Mouse (Mus musculus) erythroblast, adult 5-6 weeks (primary cell): ENCODE measurements around the gene Dock2. TPM values are rescaled to one million over a fixed set of nuclear protein-coding genes. Genes with fewer than 3 reads are reported as not detected.

Experiments
- ATAC-seq: replicated peaks from 2 replicates; pipeline ENCODE4 v1.8.0; 2016; ENCODE audit warnings: moderate number of reproducible peaks, mild to moderate bottlenecking, moderate TSS enrichment, inconsistent platforms; ENCODE audit not compliant: poor library complexity, low FRiP score, severe bottlenecking
- total RNA-seq, 2 experiments: library from RNA; stranded (forward) in 1 of 2; stranded (reverse) in 1 of 2; fragments of 150-400 nt in 1 of 2; fragments of 200-764, 138-1000 nt in 1 of 2; gene quantifications; 2 replicates each; pipeline versions ENCODE4 v1.2.3 to v1.2.4; 2015 to 2017; ENCODE audit warnings: low replicate concordance in 2 of 2

Gene Dock2
- total RNA-seq, 2 experiments from 2014 or later, result 32.6 to 35.9 TPM

GRCm38 (mm10) chr11:34383501-34383900, 400.2 kb downstream of the Dock2 start:
- no peak for ATAC-seq

- no peak for ATAC-seq
These were observed 406.0 kb downstream of the Dock2 start for GRCm38 (mm10) chr11:34377649-34378048.

- ATAC-seq, result no peak
These were observed 408.1 kb downstream of the Dock2 start for GRCm38 (mm10) chr11:34375557-34375956.

- ATAC-seq, result no peak
These were observed 411.5 kb downstream of the Dock2 start for GRCm38 (mm10) chr11:34372224-34372623.

GRCm38 (mm10) chr11:34356109-34356508, 427.6 kb downstream of the Dock2 start:
- no peak for ATAC-seq

GRCm38 (mm10) chr11:34355406-34355805, 428.3 kb downstream of the Dock2 start:
- ATAC-seq, result no peak

GRCm38 (mm10) chr11:34349453-34350056, 434.1 kb downstream of the Dock2 start:
- ATAC-seq, result no peak

- ATAC-seq, result no peak
These were observed 435.3 kb downstream of the Dock2 start for GRCm38 (mm10) chr11:34348287-34348918.

GRCm38 (mm10) chr11:34344310-34344709, 439.4 kb downstream of the Dock2 start:
- no peak for ATAC-seq

GRCm38 (mm10) chr11:34343742-34344307, 439.9 kb downstream of the Dock2 start:
- no peak for ATAC-seq

GRCm38 (mm10) chr11:34339693-34340092, 444.0 kb downstream of the Dock2 start:
- ATAC-seq, result no peak

- no peak for ATAC-seq
These were observed 445.8 kb downstream of the Dock2 start for GRCm38 (mm10) chr11:34337907-34338306.

- ATAC-seq, result no peak
These were observed 451.2 kb downstream of the Dock2 start for GRCm38 (mm10) chr11:34332344-34333031.

GRCm38 (mm10) chr11:34323664-34324063, 460.0 kb downstream of the Dock2 start:
- no peak for ATAC-seq

- ATAC-seq, result no peak
These were observed 464.4 kb downstream of the Dock2 start for GRCm38 (mm10) chr11:34319282-34319681.

GRCm38 (mm10) chr11:34317001-34317400, 466.7 kb downstream of the Dock2 start:
- no peak for ATAC-seq

GRCm38 (mm10) chr11:34316176-34316575, 467.5 kb downstream of the Dock2 start:
- no peak for ATAC-seq

GRCm38 (mm10) chr11:34315383-34315782, 468.3 kb downstream of the Dock2 start:
- ATAC-seq, result no peak

- ATAC-seq, result no peak
These were observed 468.9 kb downstream of the Dock2 start, which contains the start of gene Fam196b for GRCm38 (mm10) chr11:34314534-34315379. TSS of gene Fam196b (plus strand) at chr11:34314822.

GRCm38 (mm10) chr11:34312208-34312607, 471.5 kb downstream of the Dock2 start:
- no peak for ATAC-seq
